Mouse (Mus musculus) megakaryocyte, embryonic 14.5 days (primary cell): ENCODE data around the gene Swt1.

ENCODE experiments used
- FLI1 ChIP-seq: IDR thresholded peaks from 2 replicates; pipeline ENCODE4 v1.6.1; 2012; ENCODE audit warnings: low read length, inconsistent platforms, mixed read lengths
- GATA1 ChIP-seq: IDR thresholded peaks from 3 replicates; pipeline ENCODE4 v1.6.1; 2012; ENCODE audit warnings: mixed read lengths, low read length, inconsistent platforms, borderline replicate concordance

DNA sequence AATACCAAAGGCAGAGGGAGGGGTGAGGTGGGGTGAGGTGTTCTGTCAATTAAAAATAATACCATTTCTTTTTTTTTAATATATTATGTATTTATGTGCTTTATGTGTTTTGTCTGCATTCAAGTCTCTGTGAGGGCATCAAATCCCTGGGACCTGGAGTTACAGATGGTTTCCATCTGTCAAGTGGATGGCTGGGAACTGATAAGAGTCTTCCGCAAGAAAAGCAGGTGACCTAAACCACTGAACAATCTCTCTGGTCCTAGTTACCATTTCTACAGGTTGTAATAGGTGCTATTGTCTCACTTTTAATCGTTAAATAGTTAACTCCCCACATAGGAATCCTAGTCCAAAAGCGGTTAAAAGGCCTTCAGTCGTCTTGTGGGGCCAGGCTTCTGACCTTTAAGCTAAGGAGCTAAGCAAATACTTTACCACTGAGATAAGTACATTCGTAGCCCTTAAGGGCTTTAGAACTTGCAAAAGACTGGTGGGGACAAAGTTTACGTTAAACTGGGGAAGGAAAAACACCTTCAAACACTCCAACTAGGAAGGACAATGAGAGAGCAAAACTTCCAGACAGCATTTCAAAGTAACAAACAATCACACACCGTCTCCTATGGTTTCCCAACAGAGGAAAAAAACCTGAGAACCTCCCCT, 1.2 kb downstream of the Swt1 start:
- no peak for TF ChIP-seq GATA1
- no peak for TF ChIP-seq FLI1
